Mouse (Mus musculus) embryonic facial prominence, embryonic 13.5 days (tissue): ENCODE measurements around the gene Vmn2r71. TPM values are rescaled to one million over a fixed set of nuclear protein-coding genes. Genes with fewer than 3 reads are reported as not detected.

ENCODE experiments used
- ATAC-seq: fragments of 200-750 bp; cut with Nextera tagmentation; 2 replicates; pipeline ENCODE4 v1.8.0; 2017; ENCODE audit warnings: low read depth; ENCODE audit not compliant: insufficient number of reproducible peaks, insufficient read depth, low FRiP score, low TSS enrichment
- H3K27ac ChIP-seq: fragments of 300-500 bp; sonication (generic); 2 replicates; pipeline ENCODE4 v1.5.1; 2015; ENCODE audit warnings: moderate library complexity, mild to moderate bottlenecking, inconsistent platforms
- H3K27me3 ChIP-seq: fragments of 300-500 bp; sonication (generic); 2 replicates; pipeline ENCODE4 v1.6.1; 2015; ENCODE audit warnings: mild to moderate bottlenecking, inconsistent platforms
- H3K36me3 ChIP-seq: fragments of 300-500 bp; sonication (generic); 2 replicates; pipeline ENCODE4 v1.6.1; 2015; ENCODE audit warnings: mild to moderate bottlenecking, inconsistent platforms
- H3K4me1 ChIP-seq: fragments of 300-500 bp; sonication (generic); 2 replicates; pipeline ENCODE4 v1.6.1; 2015; ENCODE audit warnings: inconsistent platforms
- H3K4me2 ChIP-seq: fragments of 300-500 bp; sonication (generic); 2 replicates; pipeline ENCODE4 v1.6.1; 2015; ENCODE audit warnings: moderate library complexity, mild to moderate bottlenecking, inconsistent platforms
- H3K4me3 ChIP-seq: fragments of 300-500 bp; sonication (generic); 2 replicates; pipeline ENCODE4 v1.5.1; 2015; ENCODE audit warnings: mild to moderate bottlenecking, inconsistent platforms
- H3K9ac ChIP-seq: fragments of 300-500 bp; sonication (generic); 2 replicates; pipeline ENCODE4 v1.6.1; 2015; ENCODE audit warnings: mild to moderate bottlenecking, inconsistent platforms
- H3K9me3 ChIP-seq: fragments of 300-500 bp; sonication (generic); 2 replicates; pipeline ENCODE4 v1.6.1; 2016; ENCODE audit warnings: inconsistent platforms
- WGBS: fragments of 180-500 bp; shearing (Covaris S2); methylation state at CpG from one replicate; pipeline ENCODE4 v1.1.7; 2015; ENCODE audit warnings: mixed read lengths; 5-methylcytosine and 5-hydroxymethylcytosine counted together
- polyA plus RNA-seq: library from polyadenylated mRNA; unstranded; fragments of >200 nt; fragmentation: Nextera tagmentation; extraction: Ambion mirVana; gene quantifications from 2 replicates; pipeline ENCODE4 v1.2.1, GENCODE M21; 2015

Gene Vmn2r71
- polyA plus RNA-seq, result not detected in 2 replicates

- Histone ChIP-seq H3K4me1 (no peaks in the 10 kb centered on the region), H3K4me2 (no peak within 1 kb of the TSS), H3K9me3 (no peaks in the 10 kb centered on the region), H3K9ac (no peak within 1 kb of the TSS), H3K27me3 (no peaks in the 10 kb centered on the region), H3K4me3 (no peak within 1 kb of the TSS), H3K27ac (no peak within 1 kb of the TSS), H3K36me3 (no peaks in the 10 kb centered on the region)
- WGBS, result 78% methylated on average over 5 of the region's 5 CpGs
- no peak for ATAC-seq
These were observed at the start of gene Vmn2r71 for GRCm38 (mm10) chr7:85562787-85563186. Gene Vmn2r71 (plus strand): TSS chr7:85563087.

GRCm38 (mm10) chr7:85542108-85542507 is 20.8 kb upstream of the Vmn2r71 start:
- 82% methylated on average over 2 of the region's 2 CpGs for WGBS
- ATAC-seq, result no peak

GRCm38 (mm10) chr7:85543118-85543517 is 19.8 kb upstream of the Vmn2r71 start:
- no peak overlapping the region for H3K4me2 ChIP-seq
- no peak overlapping the region for H3K9ac ChIP-seq
- no peaks in the 10 kb centered on the region for H3K36me3 ChIP-seq
- ATAC-seq, result no peak
- H3K27me3 ChIP-seq, result no peaks in the 10 kb centered on the region
- H3K27ac ChIP-seq, result no peak overlapping the region
- no peak overlapping the region for H3K4me3 ChIP-seq
- WGBS, result 63% methylated on average over 2 of the region's 2 CpGs
- peaks cover 7% of the 10 kb centered on the region; the same call in 1 of the 2 replicates for H3K9me3 ChIP-seq
- H3K4me1 ChIP-seq, result no peaks in the 10 kb centered on the region

More at GRCm38 (mm10) chr7:85542108-85542507, 20.8 kb upstream of the Vmn2r71 start:
- no peak overlapping the region for H3K4me3 ChIP-seq
- no peaks in the 10 kb centered on the region for H3K36me3 ChIP-seq
- H3K27me3 ChIP-seq, result no peaks in the 10 kb centered on the region
- no peak overlapping the region for H3K27ac ChIP-seq
- no peak overlapping the region for H3K4me2 ChIP-seq
- peaks cover 6% of the 10 kb centered on the region; the same call in 1 of the 2 replicates for H3K9me3 ChIP-seq
- no peak overlapping the region for H3K9ac ChIP-seq
- H3K4me1 ChIP-seq, result no peaks in the 10 kb centered on the region

GRCm38 (mm10) chr7:85569092-85569491 is 6.2 kb downstream of the Vmn2r71 start, which contains the start of gene Vmn2r70:
Gene Vmn2r70 (minus strand): TSS chr7:85569192.
- Histone ChIP-seq H3K4me2 (no peak within 1 kb of the TSS), H3K27ac (no peak within 1 kb of the TSS), H3K4me1 (no peaks in the 10 kb centered on the region), H3K36me3 (no peaks in the 10 kb centered on the region), H3K4me3 (no peak within 1 kb of the TSS), H3K27me3 (no peaks in the 10 kb centered on the region), H3K9ac (no peak within 1 kb of the TSS), H3K9me3 (no peaks in the 10 kb centered on the region)
- WGBS, result 78% methylated on average over 2 of the region's 2 CpGs
- no peak for ATAC-seq

Other genes with a start within 250 kb of the Vmn2r71 start
- not detected in 2 replicates for gene Vmn2r69, start 147.2 kb upstream of the Vmn2r71 start, polyA plus RNA-seq
- not detected in 2 replicates for gene Vmn2r70, start 6.1 kb downstream of the Vmn2r71 start, polyA plus RNA-seq
- gene Vmn2r72, start 192.0 kb downstream of the Vmn2r71 start, polyA plus RNA-seq, result not detected in 2 replicates